Mouse (Mus musculus): ENCODE measurements at regions not wholly inside any gene's neighbourhood (a gene's known extent, or its start where the extent isn't known, plus 50 kb on each side); places are given as distances from the start of the nearest gene placed in this dataset.

DNA sequence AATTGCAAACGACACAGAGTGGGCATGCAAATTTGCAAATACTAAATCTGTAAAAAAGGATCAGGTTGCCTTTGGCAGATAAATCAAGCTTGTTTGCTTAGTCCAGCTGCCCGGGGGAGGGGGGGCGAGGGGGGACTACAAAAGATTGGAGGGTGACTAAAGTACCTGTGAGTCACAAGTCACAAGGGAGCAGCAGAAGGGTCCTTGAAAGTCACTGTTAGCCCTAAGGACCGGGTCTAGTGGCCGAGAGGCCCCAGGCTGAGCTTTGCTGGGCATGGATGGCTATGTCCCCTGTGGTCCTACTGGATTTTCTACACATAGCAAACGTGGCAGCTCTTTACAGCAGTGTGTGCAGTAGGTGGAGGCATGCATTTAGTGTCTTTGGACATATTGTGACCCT lies 118.4 kb upstream of the Pitx1 start:
- DNase-seq: no peak

DNA sequence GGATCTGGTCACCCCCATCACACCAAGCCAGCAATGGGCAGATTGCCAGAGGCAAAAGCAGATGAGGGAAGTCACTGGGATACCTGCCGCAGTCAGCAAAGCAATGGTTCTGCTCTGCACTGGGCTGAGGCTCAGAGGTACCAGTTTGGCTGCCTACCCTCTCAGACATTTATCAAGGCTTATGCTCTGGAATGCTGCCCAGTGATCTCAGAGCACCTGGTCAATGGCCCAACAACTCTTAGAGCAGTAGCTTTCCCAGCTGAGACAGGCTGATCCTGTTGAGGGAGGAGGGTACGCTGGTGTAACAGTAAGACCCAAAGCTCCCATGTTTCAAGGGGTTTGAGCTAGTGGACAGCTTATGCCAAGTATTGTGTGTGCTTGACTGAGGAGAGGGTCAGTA lies 117.4 kb upstream of the Pitx1 start:
- no peak for DNase-seq

DNA sequence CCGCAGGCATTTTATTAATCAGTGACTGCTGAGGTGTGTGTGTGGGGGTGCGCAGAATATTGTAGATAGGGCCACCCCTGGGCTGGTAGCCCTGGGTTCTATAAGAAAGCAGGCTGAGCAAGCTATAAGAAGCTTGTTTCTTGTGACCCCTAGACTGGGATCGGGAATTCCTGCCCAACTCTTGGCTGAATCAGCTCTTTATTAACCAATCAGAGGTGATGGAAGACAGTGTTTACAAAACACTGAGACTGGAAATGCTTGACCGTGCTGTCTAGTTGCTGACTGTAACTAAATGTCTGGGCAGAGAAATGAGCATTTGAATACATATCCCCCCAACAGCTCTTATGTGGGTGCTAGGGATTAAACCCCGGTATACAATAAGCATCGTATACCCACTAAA lies 114.8 kb upstream of the Pitx1 start:
- DNase-seq: no peak

DNA sequence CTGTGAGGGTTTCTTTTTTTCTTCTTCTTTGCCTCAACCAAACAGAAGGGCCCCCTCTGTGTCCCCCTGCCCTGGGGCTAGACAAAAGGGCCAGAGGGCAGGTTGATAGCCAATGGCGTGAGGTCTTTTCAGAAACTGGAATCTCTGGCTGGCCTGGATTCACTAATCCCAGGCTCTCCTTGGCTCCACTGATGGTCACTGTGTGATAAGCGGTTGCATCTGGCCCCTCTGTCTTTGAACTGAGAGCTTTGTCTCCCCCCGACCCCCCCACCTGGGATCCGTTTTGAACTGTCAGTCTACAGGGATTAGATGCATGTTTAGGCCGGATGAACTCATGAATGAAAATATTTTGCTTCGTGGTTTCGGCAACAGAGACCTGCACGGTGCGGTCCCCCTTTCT lies 112.6 kb upstream of the Pitx1 start:
- DNase-seq: no peak

DNA sequence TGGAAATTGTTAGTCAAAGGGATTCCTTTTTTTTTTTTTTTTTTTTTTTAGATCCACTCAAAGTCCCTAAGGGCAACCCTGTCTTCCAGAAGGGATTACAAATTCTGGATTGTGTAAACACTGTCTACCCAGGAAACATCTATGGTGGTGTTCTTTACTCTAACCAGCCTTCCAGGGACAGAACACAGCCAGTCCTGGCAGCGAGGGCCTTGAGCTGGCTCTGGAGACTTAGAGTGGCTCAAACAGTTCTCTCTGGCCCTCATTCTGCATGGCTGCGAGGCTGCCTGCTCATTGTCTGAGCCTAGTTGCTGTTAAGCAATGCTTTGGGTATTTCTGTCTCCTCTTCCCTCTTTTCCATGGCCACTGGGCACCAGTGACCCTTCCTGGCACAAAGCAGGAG lies 112.2 kb upstream of the Pitx1 start:
- no peak for DNase-seq

DNA sequence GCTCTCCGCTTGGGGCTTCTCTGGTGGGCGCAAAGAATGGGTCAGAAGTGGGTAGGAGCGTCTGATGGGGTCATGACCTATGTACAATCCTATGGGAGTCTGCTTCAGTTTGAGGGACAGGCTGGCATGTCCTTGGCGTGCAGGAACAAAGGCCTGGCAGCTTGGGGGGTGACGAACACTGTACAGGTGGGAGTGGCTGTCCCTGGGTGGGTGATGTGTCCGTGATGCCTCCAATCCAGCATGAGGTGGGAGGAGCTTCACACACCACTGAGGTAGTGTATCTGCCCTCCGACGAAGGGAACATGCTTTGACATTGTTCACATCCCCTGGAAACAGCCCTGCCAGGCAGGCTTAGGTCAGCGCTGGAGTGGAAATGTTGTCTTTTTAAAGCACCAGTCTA lies 101.4 kb upstream of the Pitx1 start:
- no peak for DNase-seq

DNA sequence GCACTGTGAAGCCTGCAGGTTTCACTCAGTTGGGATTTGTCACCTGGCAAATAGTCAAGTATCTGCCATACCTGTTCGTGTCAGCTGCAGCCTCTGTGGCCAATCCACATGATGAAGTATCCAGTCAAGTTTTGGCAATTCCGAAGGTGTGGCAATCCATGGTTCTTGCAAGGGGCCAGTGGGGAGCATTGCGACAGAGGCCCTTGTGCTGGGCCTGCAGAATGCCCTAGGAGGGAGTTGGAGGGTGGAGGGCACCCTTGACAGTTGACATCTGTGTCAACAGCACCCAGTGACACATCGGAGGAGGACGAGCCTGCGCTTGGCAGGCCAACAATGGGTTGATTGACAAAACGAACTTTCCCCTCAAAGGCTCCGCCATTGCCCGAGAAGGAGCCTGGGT lies 101.0 kb upstream of the Pitx1 start:
- no peak for DNase-seq

DNA sequence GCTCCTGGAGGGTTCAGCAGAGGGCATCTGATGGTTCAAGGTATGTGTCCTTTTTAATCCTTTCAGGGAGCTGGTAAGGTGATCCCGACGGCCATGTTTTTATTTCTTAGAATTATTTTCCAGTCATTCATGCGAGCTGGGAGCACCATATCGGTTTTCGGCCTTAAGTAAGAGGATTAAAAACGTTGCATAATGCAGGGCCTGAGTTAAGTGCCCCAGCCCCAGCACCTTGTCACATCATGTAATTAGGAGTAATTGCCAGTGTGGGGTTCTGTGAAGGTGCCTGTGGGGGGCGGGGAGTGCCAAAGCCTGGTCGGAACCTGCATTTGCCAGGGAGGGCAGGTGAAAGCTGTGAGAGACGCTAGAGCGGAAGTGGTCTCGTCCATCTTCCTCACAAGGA lies 94.6 kb upstream of the Pitx1 start:
- DNase-seq: no peak

DNA sequence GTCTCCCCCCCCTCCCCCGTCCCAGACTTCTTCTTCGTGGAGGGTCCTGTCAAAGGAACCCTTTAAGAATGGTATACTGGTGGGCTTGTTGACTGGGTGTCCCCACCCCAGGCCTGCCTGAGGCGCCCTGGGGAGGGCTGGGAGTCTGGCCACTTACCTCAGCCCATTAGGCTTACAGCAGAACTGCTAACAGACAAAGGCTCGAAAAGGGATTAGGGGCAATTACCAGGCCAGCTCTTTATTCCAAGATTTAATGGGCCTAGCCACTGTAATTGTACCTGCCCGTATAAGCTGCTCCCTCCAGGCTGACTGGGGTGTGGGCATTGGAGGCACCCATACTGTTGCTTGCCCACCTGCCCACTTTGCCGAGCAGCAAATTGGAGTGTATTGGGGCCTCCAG lies 93.8 kb upstream of the Pitx1 start:
- DNase-seq: no peak

DNA sequence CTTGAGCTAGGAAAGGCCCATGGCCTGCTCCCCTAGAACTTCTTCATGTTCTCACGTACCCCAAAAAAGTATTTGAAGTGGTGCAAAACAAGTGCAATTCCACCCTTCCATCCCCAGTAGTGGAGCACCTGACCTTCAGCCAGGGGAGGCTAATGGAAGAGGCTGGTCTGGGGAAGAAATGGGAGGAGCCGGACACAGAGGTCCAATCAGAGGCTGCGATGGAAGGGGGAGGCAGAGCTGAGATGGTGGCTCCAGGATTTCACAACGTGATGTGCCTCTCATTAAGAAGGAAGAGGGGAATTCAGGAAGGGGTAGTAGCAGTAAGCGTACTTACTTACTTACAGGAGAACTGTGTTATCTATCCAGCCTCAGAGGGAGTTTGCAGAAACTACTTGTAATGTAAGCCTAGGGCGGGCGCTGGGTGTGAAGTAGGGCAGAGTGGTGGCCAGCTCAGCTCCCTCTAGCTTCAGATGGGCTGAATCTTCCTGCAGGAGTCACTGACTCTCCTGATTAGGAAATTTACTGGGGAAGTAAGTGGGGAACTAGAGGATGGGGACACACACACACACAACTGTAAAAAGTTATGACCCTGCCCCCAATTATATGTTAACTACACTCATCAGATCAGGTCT lies 87.6 kb upstream of the Pitx1 start:
- DNase-seq: no peak

DNA sequence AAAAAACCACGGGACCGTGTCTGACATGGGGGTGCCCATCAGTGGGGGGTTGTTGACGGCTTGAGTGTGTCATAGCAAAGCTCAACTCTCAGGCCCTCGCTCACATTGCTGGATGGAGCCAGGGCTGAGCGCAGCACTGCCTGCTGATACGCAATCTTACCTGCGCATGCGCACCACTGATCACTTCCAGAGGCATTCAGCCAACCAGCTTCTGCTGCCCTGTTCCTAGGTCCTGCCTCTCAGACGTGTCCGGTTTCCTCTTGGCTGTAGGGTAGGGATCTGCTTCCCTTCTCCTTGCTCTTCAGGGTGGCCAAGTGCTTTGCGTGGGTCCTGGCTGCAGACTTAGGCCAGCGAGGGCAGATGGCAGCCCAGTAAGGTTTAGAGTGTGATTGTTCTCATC lies 81.3 kb upstream of the Pitx1 start:
- no peak for DNase-seq

DNA sequence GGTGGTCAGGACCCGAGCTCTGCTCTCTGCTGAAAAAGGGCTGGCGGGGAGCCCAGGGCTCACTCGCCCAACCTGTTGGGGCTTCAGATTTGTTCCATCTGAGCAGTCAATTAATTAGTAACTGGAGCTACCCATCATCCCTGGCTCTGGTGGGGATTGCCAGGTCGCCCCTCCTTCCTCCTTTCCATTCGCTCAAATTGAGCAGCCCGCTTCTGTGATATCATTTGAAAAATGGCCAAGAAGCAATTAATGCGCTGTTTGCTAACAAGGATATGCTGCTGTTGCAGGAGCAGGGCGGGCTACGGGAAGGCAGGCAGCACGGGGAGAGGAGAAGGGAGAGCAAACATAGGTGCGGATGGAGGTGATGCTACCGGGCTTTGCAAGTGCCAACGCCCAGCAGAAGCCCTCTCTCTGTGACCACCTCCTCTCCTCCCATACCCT lies 76.3 kb upstream of the Pitx1 start:
- no peak for DNase-seq

DNA sequence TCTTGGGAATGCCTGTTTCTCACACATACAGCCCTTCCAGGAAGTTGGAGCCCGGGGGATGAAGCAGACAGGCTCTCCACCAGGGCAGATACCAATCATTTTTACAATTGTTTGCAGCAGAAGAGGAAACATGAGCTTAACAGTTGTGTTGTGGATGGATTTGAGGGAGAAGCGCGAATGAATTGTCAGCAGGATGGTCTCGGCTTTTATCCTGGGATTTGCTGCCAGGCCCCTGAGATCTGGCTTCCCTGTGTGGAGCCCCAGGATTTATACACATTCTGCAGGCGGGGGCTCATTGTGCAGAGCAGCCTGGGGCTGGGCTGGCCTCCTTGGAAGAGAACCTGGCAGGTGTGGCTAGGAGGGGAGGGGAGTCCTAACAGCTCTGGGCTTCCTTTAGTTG lies 73.9 kb upstream of the Pitx1 start:
- DNase-seq: no peak

DNA sequence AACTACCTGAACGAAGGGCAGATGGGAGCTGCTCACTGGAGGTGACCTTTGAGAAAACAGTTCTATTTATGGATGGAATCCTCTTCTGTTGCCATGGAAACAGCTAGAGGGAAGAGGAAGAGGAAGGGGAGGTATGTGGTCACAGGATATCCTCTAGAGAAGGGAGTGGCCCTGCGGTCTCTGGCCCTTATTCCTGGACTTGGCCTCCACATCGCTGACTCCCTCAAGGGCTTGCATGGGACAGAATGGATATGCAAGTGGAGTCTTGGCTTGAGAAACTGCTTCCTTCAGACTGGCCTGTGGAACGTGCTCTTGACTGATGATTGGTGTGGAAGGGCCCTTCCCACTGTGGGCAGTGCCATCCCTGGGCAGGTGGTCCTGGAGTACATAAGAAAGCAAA lies 68.9 kb upstream of the Pitx1 start:
- no peak for DNase-seq

DNA sequence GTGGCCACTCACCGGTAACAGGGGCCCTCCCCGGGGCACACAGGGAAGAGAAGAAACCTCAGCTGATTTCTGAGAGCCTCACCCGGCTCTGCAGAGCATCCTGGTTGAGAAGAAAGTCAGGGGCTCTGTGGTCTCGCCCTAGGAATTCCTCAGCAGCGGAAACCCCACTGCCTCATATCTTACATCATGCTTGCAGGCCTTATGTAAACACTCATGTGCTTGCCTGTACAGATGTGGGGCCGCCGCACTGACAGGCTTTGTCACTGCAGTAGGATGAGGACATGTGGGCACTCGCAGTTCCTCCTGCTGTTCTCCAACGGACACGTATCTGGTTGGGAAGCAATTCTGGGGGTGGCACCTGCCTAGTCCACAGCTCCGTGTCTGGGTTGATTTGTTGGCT lies 66.3 kb upstream of the Pitx1 start:
- no peak for DNase-seq

DNA sequence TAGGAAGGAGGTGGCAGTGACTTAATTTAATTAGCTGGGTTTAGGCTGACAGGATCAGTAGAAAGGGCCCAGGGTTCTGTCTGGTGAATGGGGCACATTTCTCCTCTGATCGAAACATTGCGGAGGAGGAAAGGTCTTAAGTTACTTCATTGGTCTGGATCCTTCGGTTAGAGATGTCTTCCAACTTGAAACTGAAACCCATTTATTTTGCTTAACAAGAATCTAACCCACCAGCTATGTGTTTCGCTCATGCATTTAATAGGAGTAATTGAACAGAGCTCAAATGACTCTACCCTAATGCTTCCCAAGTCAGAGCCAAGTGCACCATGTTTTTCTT lies 64.2 kb upstream of the Pitx1 start:
- DNase-seq: no peak

DNA sequence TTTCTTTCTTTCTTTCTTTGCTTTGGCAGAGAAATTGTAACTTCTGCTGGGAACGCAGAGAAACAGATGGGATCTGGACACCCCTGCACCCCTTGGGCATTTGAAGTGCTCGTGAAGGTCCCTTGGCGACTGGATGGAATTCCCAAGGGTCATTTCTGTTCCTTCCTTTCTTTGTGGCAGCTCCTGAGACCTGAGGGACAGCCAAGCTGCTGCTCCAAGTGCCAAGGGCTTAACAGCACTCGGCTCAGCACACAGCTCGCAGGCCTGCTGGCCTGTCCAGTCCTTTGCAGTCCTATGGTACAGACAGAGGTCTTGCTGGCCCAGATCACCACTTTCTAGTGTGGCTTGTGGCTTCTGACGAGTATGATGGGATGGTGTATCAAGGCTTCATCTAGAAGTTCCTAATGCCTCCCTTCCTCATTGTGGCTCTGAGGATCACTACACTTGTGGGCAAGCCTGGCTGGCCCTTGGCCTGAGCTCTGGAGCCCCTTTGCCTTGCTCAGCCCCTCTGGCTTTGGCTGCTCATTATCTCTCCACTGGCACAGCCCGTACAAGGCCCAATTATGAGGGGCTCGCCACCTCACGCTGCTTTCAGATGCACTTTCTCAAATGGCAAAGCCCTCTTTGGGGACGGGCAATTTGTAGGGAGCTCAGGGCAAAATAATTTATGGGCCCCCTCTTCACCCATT lies 63.7 kb upstream of the Pitx1 start:
- no peak for DNase-seq

DNA sequence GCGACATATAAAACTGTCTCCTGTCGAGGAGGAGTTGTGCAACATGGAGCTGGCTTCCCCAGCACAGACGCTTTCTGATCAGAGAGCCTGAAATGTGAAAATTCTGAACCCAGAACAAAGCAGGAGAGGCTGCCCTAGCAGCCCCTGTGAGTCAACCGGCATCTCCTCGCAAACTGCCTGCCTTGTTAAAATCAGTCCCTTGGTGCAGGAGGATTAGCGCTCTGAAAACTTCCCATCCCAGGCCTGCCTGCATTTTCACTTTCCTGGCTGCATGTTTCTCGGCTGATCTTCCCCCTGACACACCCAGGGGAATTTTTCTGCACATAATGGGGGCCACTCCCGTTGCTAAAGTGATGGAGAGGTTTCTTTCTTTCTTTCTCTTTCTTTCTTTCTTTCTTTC lies 63.0 kb upstream of the Pitx1 start:
- DNase-seq: no peak

DNA sequence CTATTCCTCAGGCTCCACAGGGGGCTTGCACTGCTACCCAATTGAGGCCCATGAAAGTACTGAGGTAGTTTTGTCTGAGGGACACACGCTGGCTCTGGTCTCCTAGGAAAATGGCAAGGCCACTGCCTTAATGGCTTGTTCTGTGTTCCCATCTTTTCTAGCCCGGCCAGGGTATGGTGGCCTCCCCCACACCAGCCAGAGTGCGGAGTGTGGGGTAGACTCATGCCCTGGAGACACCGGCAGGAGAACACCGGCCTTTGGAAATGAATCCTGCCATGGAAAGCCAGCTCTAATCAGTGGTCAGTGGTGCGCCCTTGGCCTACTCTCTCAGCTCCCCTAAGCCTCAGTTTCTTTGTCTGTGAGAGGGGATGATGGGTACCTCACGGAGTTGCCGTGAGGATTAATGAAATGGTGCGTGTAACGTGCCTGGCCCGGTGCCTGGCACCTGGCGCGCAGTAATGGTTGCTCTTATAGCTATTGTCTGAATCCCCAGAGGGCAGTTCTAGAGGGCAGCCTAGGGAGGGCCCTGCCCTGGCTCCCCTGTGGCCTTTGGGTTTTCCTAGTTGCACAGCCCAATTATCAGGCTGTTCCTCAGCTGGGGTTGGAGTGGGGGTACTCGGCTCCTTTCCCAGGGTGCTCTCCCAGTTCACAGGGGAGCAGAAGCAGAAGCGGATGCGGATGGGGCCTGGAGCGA lies 62.4 kb upstream of the Pitx1 start:
- DNase-seq: no peak

DNA sequence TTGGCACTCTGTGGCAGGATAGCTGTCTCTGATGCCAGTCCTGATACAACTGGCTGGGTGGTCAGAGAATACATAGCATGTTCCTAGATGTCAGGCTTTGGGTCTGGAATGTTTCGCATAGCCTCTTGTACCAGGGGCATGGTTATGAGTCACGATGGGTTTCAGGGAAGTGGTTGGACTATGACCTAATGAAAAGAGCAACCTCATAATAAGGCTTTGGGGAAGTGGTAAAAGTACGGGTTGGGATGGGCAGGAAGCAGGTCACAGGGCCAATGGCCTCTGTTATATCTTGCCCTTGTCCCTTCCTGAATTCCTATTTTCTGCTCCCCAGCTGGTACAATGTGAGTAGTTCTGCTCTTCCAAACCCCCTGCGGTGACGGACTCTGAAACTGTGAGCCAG lies 59.5 kb upstream of the Pitx1 start:
- no peak for DNase-seq

DNA sequence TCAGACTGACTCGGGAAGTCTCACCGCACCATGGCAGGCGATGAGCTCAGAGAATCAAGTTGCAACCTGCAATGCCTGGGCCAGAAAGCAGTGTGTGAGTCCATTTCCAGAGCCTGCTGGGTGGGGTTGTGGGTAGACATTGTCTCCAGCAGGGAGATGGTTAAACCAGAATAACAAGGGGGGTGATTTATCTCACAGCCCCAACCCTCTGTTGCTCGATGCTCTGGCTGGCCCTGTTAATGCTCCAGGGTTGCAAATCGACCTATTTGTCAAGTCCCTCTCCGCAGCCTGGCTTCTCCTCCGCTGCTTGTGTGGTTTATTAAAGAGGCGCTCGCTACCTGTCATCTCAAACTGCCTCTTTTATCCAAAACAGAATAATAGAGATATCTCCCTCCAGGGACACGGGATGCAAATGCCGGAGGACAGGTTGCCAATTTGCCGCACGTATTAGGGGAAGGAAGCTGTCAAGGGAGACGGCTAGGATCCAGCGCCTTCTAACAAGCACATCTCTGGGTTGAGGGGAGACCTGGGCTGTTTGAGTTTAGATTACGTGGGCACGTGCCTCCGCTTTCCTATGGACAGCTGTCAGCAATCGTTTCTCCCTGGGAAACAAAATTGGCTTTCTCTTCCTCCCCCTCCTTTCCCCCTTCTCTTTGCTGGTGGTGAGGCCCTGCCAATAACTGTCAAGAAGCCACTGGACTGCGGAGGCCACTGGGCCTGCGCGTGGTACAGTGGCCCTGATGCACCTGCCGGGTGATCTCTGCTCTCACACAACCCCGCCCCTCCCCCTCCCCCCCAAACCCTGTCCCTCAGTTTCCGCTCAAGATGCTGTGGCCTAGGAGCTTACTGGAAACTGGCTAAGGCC lies 57.4 kb upstream of the Pitx1 start:
- DNase-seq: no peak

DNA sequence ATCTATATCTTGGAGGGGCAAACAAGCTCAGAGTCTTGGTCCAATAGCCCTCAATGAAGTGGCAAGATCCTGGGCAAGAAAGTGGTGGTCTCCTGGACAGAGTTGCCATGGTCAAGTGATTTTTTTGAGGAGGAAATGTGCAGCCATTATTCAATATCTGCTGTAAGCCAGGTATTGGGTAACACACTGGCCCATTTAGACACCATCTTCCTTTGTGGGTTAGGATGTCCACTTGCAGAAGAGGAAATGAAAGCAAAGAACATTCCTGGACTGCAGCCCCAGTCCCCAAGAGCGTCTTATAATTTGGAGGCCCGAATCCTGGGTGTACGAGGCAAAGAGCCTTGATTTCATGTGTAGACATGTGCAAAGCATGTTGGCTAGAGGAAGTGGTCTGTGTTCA lies 56.3 kb upstream of the Pitx1 start:
- DNase-seq: no peak

DNA sequence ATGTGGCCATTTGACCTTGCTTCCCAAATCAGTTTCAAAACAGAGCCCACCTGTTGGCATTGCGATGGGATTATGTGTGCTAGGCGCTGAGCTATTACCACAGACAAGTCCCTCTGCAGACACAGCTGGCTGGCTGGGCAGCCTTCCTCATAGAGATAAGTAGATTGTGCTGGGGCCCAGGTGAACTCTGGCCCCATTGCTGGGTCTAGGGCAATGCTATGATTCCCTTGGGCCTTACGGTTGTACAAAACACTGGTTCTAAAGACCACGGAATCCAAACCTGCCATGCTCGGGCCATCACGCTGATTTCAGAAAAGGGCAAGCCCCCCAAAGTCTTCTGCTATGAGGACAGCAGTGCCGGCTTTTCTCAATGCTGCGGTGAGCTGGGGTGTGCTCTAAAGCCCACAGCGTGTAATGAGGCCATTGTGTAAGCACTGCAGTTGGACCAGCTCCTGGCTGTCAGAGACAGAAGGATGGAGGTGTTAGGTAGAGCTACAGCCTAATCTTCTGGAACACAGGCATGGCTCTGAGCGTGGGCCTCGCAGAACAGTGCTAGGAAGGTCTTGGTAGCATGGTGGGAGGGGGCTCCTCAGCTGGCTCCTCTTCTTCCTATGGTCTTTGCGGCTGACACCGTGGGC lies 51.2 kb upstream of the Pitx1 start:
- no peak for DNase-seq

All from heart, adult 18-20 months (tissue).